Mouse (Mus musculus) liver, adult 2 months (tissue): ENCODE data around the gene Ctso.

ENCODE experiments used
- CTCF ChIP-seq: fragments of 200-500 bp; IDR thresholded peaks from 2 replicates; pipeline ENCODE4 v1.5.1; 2011; ENCODE audit warnings: low read depth, low read length, control low read depth
- POLR2A ChIP-seq: fragments of 200-500 bp; IDR thresholded peaks from 2 replicates; pipeline ENCODE4 v1.6.1; 2011; ENCODE audit warnings: low read length, control low read depth; ENCODE audit not compliant: insufficient read depth; ENCODE audit errors: extremely low read depth

- TF ChIP-seq CTCF (no peak), POLR2A (no peak)
Observed at GRCm38 (mm10) chr3:81963768-81964167, 31.4 kb downstream of the Ctso start.
